Mouse (Mus musculus) macrophage (primary cell): ENCODE results near the gene Ndufs5. TPM values are rescaled to one million over a fixed set of nuclear protein-coding genes. Genes with fewer than 3 reads are reported as not detected.

ENCODE experiments used
- H3K27ac ChIP-seq: fragments of 350-480 bp; formaldehyde crosslinking; 2 replicates; pipeline ENCODE4 v1.9.0; 2021
- H3K36me3 ChIP-seq: fragments of 350-480 bp; formaldehyde crosslinking; 2 replicates; pipeline ENCODE4 v1.9.0; 2021; ENCODE audit errors: inconsistent target
- H3K4me3 ChIP-seq: fragments of 350-480 bp; formaldehyde crosslinking; 2 replicates; pipeline ENCODE4 v1.9.0; 2021; ENCODE audit errors: inconsistent target
- H3K79me2 ChIP-seq: fragments of 350-480 bp; formaldehyde crosslinking; 2 replicates; pipeline ENCODE4 v1.9.0; 2021; ENCODE audit errors: inconsistent target
- WGBS: methylation state at CpG from one replicate; pipeline ENCODE4 v1.1.7; 2026; ENCODE audit warnings: inconsistent platforms; ENCODE audit not compliant: missing documents; 5-methylcytosine and 5-hydroxymethylcytosine counted together
- polyA plus RNA-seq: library from polyadenylated mRNA; stranded (reverse); fragments of 250-400 nt; gene quantifications from 3 replicates; pipeline ENCODE4 v1.2.4, GENCODE M21; 2018; ENCODE audit warnings: inconsistent platforms

The Ndufs5 gene
- polyA plus RNA-seq, 1 experiment from 2014 or later: 177 TPM

- WGBS: 89% methylated on average over 4 of the region's 4 CpGs
- H3K27ac ChIP-seq: no peak overlapping the region
- no peak overlapping the region for H3K4me3 ChIP-seq
- no peaks in the 10 kb centered on the region for H3K36me3 ChIP-seq
- H3K79me2 ChIP-seq: peaks cover 11% of the 10 kb centered on the region; the same call in 1 of the 2 replicates
Measured at GRCm38 (mm10) chr4:123721761-123722160, 3.8 kb upstream of the Ndufs5 start.

GRCm38 (mm10) chr4:123718434-123718780 is 405 bp upstream of the Ndufs5 start:
- WGBS: 19% methylated on average over 7 of the region's 7 CpGs
- H3K4me3 ChIP-seq: peak overlapping the region; percentile 98
- peak overlapping the region; percentile 62 for H3K27ac ChIP-seq
- H3K79me2 ChIP-seq: peaks cover 19% of the 10 kb centered on the region; the same call in 1 of the 2 replicates
- H3K36me3 ChIP-seq: 0 out of 2 replicates have a peak, but pooled peaks cover 7% of the 10 kb centered on the region

GRCm38 (mm10) chr4:123712431-123712830 is 5.6 kb downstream of the Ndufs5 start:
- peaks cover 14% of the 10 kb centered on the region; the same call in 1 of the 2 replicates for H3K79me2 ChIP-seq
- no peak overlapping the region for H3K4me3 ChIP-seq
- no peak overlapping the region for H3K27ac ChIP-seq
- peaks cover 17% of the 10 kb centered on the region; the same call in 1 of the 2 replicates for H3K36me3 ChIP-seq
- WGBS: 85% methylated on average over 1 of the region's 3 CpGs

GRCm38 (mm10) chr4:123707340-123707739 is 10.7 kb downstream of the Ndufs5 start:
- Histone ChIP-seq H3K36me3 (peaks cover 3% of the 10 kb centered on the region; the same call in 1 of the 2 replicates), H3K4me3 (no peak overlapping the region), H3K27ac (no peak overlapping the region), H3K79me2 (no peaks in the 10 kb centered on the region)
- 98% methylated on average over 5 of the region's 5 CpGs for WGBS

- Histone ChIP-seq H3K79me2 (no peaks in the 10 kb centered on the region), H3K27ac (no peak overlapping the region), H3K4me3 (no peak overlapping the region), H3K36me3 (no peaks in the 10 kb centered on the region)
- 70% methylated on average over 2 of the region's 2 CpGs for WGBS
Measured at GRCm38 (mm10) chr4:123705340-123705739, 12.7 kb downstream of the Ndufs5 start.

GRCm38 (mm10) chr4:123693384-123693783 is 24.6 kb downstream of the Ndufs5 start:
- no peak overlapping the region for H3K4me3 ChIP-seq
- no peak overlapping the region for H3K27ac ChIP-seq
- H3K36me3 ChIP-seq: no peaks in the 10 kb centered on the region
- no peaks in the 10 kb centered on the region for H3K79me2 ChIP-seq
- 84% methylated on average over 11 of the region's 12 CpGs for WGBS

- Histone ChIP-seq H3K79me2 (no peaks in the 10 kb centered on the region), H3K36me3 (no peaks in the 10 kb centered on the region), H3K4me3 (no peak overlapping the region), H3K27ac (no peak overlapping the region)
- WGBS: 87% methylated on average over 3 of the region's 3 CpGs
Measured at GRCm38 (mm10) chr4:123692071-123692470, 25.9 kb downstream of the Ndufs5 start.

GRCm38 (mm10) chr4:123690311-123690710 is 27.7 kb downstream of the Ndufs5 start:
- 91% methylated on average over 10 of the region's 10 CpGs for WGBS
- Histone ChIP-seq H3K79me2 (no peaks in the 10 kb centered on the region), H3K4me3 (no peak overlapping the region), H3K27ac (no peak overlapping the region), H3K36me3 (no peaks in the 10 kb centered on the region)

GRCm38 (mm10) chr4:123687025-123687781 is 30.8 kb downstream of the Ndufs5 start:
- H3K36me3 ChIP-seq: no peaks in the 10 kb centered on the region
- 1% methylated on average over 49 of the region's 89 CpGs for WGBS
- H3K27ac ChIP-seq: no peak overlapping the region
- H3K4me3 ChIP-seq: no peak overlapping the region
- H3K79me2 ChIP-seq: no peaks in the 10 kb centered on the region

- H3K36me3 ChIP-seq: no peaks in the 10 kb centered on the region
- no peak overlapping the region for H3K27ac ChIP-seq
- no peaks in the 10 kb centered on the region for H3K79me2 ChIP-seq
- 4% methylated on average over 56 of the region's 56 CpGs for WGBS
- H3K4me3 ChIP-seq: no peak overlapping the region
Measured at GRCm38 (mm10) chr4:123686368-123687024, 31.5 kb downstream of the Ndufs5 start.

GRCm38 (mm10) chr4:123685506-123686242 is 32.3 kb downstream of the Ndufs5 start:
- Histone ChIP-seq H3K4me3 (no peak overlapping the region), H3K36me3 (no peaks in the 10 kb centered on the region)
- 94% methylated on average over 8 of the region's 8 CpGs for WGBS

GRCm38 (mm10) chr4:123685046-123685445 is 33.0 kb downstream of the Ndufs5 start:
- H3K4me3 ChIP-seq: no peak overlapping the region
- WGBS: 90% methylated on average over 7 of the region's 7 CpGs
- H3K79me2 ChIP-seq: no peaks in the 10 kb centered on the region
- H3K36me3 ChIP-seq: no peaks in the 10 kb centered on the region
- H3K27ac ChIP-seq: no peak overlapping the region

More at GRCm38 (mm10) chr4:123685506-123686242, 32.3 kb downstream of the Ndufs5 start:
- no peaks in the 10 kb centered on the region for H3K79me2 ChIP-seq
- H3K27ac ChIP-seq: no peak overlapping the region

GRCm38 (mm10) chr4:123684260-123684659 is 33.7 kb downstream of the Ndufs5 start, which contains the start of gene Macf1:
Macf1 (minus strand) TSS chr4:123684360.
- H3K36me3 ChIP-seq: no peaks in the 10 kb centered on the region
- H3K27ac ChIP-seq: no peak within 1 kb of the TSS
- no peaks in the 10 kb centered on the region for H3K79me2 ChIP-seq
- 96% methylated on average over 3 of the region's 3 CpGs for WGBS
- H3K4me3 ChIP-seq: no peak within 1 kb of the TSS

GRCm38 (mm10) chr4:123682291-123682690 is 35.7 kb downstream of the Ndufs5 start:
- 91% methylated on average over 8 of the region's 8 CpGs for WGBS
- Histone ChIP-seq H3K36me3 (no peaks in the 10 kb centered on the region), H3K27ac (no peak overlapping the region), H3K4me3 (no peak overlapping the region), H3K79me2 (no peaks in the 10 kb centered on the region)
